Mouse (Mus musculus) CH12.LX (cell line): Measurements from ENCODE around the gene Mycbp. TPM values are rescaled to one million over a fixed set of nuclear protein-coding genes. Genes with fewer than 3 reads are reported as not detected.

Source experiments
- DNase-seq: peaks from one replicate; pipeline ENCODE4 v3.0.0-alpha.2; 2013; ENCODE audit errors: extremely low read depth
- H3K27ac ChIP-seq: 2 replicates; pipeline ENCODE4 v1.5.1; 2012; ENCODE audit warnings: low read depth, mild to moderate bottlenecking, control low read depth, moderate library complexity; ENCODE audit not compliant: insufficient read depth
- H3K27me3 ChIP-seq: replicated peaks from 2 replicates; pipeline ENCODE3; 2012; ENCODE audit warnings: inconsistent platforms
- H3K36me3 ChIP-seq, 2 experiments: replicated peaks in 1 of 2; 2 replicates each; pipeline versions ENCODE3 to v1.6.1; 2012; ENCODE audit warnings: inconsistent platforms in 1 of 2, low read length in 1 of 2, mild to moderate bottlenecking in 1 of 2, mixed read lengths in 1 of 2, moderate library complexity in 1 of 2; ENCODE audit not compliant: control insufficient read depth in 1 of 2, insufficient read depth in 1 of 2
- H3K4me1 ChIP-seq, 2 experiments: 2 replicates each; pipeline ENCODE4 v1.6.1; 2012; ENCODE audit warnings: inconsistent platforms in 1 of 2, moderate library complexity in 1 of 2; ENCODE audit not compliant: insufficient read depth in 2 of 2, control insufficient read depth in 1 of 2
- H3K4me2 ChIP-seq: 2 replicates; pipeline ENCODE4 v1.6.1; 2012; ENCODE audit warnings: low read depth, mild to moderate bottlenecking, control low read depth; ENCODE audit not compliant: poor library complexity, insufficient read depth, severe bottlenecking
- H3K4me3 ChIP-seq, 3 experiments: fragments of 150-350 bp in 1 of 3; sonication (generic) in 1 of 3; replicated peaks in 1 of 3; 2 replicates each; pipeline versions ENCODE3 to v1.5.1; 2011 to 2012; ENCODE audit warnings: low read depth in 2 of 3, low read length in 2 of 3, mild to moderate bottlenecking in 2 of 3, moderate library complexity in 2 of 3, control low read depth in 1 of 3, improper control_type of control experiment in 1 of 3, inconsistent platforms in 1 of 3, mixed read lengths in 1 of 3; ENCODE audit not compliant: poor library complexity in 1 of 3
- H3K79me2 ChIP-seq: replicated peaks from 2 replicates; pipeline ENCODE4 v1.6.1; 2012; ENCODE audit warnings: mild to moderate bottlenecking, moderate library complexity; ENCODE audit not compliant: control insufficient read depth, poor library complexity, insufficient read depth, severe bottlenecking; ENCODE audit errors: extremely low read depth
- H3K9ac ChIP-seq: 2 replicates; pipeline ENCODE4 v1.6.1; 2012; ENCODE audit warnings: low read depth, mild to moderate bottlenecking, control low read depth, moderate library complexity; ENCODE audit not compliant: insufficient read depth
- H3K9me3 ChIP-seq: replicated peaks from 2 replicates; pipeline ENCODE3; 2012; ENCODE audit warnings: low read length, inconsistent platforms, mixed read lengths
- BHLHE40 ChIP-seq: IDR thresholded peaks from 2 replicates; pipeline ENCODE4 v1.6.1; 2011; ENCODE audit warnings: mild to moderate bottlenecking, low read depth, low read length, improper control_type of control experiment
- CTCF ChIP-seq, 2 experiments: IDR thresholded peaks in 1 of 2; conservative IDR thresholded peaks in 1 of 2; 2 replicates each; pipeline ENCODE4 v1.5.1; 2011 to 2012; ENCODE audit warnings: low read depth in 2 of 2, low read length in 2 of 2, improper control_type of control experiment in 1 of 2, inconsistent platforms in 1 of 2, mild to moderate bottlenecking in 1 of 2, moderate library complexity in 1 of 2
- E2F4 ChIP-seq: IDR thresholded peaks from 2 replicates; pipeline ENCODE4 v1.6.1; 2011; ENCODE audit warnings: low read depth, low read length, improper control_type of control experiment; ENCODE audit not compliant: insufficient replicate concordance
- EP300 ChIP-seq: IDR thresholded peaks from 2 replicates; pipeline ENCODE4 v1.6.1; 2011; ENCODE audit warnings: low read length, improper control_type of control experiment
- ETS1 ChIP-seq: conservative IDR thresholded peaks from 2 replicates; pipeline ENCODE4 v1.6.1; 2012; ENCODE audit warnings: low read depth, mild to moderate bottlenecking, inconsistent platforms, low read length, improper control_type of control experiment, moderate library complexity
- GABPA ChIP-seq: IDR thresholded peaks from 2 replicates; pipeline ENCODE4 v1.6.1; 2012; ENCODE audit warnings: low read depth, low read length, improper control_type of control experiment, inconsistent platforms; ENCODE audit not compliant: insufficient replicate concordance
- JUN ChIP-seq: IDR thresholded peaks from 2 replicates; pipeline ENCODE4 v1.6.1; 2011; ENCODE audit warnings: low read depth, mild to moderate bottlenecking, low read length, improper control_type of control experiment, moderate library complexity; ENCODE audit not compliant: insufficient read depth
- KAT2A ChIP-seq: IDR thresholded peaks from 2 replicates; pipeline ENCODE4 v1.6.1; 2012; ENCODE audit warnings: low read length, improper control_type of control experiment, inconsistent platforms; ENCODE audit not compliant: insufficient replicate concordance
- MAFK ChIP-seq: IDR thresholded peaks from 2 replicates; pipeline ENCODE4 v1.6.1; 2011; ENCODE audit warnings: low read length, improper control_type of control experiment; ENCODE audit not compliant: insufficient replicate concordance
- MAZ ChIP-seq: IDR thresholded peaks from 2 replicates; pipeline ENCODE4 v1.6.1; 2012; ENCODE audit warnings: low read depth, mild to moderate bottlenecking, inconsistent platforms, low read length, improper control_type of control experiment, moderate library complexity
- MEF2A ChIP-seq: IDR thresholded peaks from 2 replicates; pipeline ENCODE4 v1.6.1; 2014; ENCODE audit warnings: low read depth, mild to moderate bottlenecking, inconsistent platforms, low read length, improper control_type of control experiment, borderline replicate concordance
- MXI1 ChIP-seq: IDR thresholded peaks from 2 replicates; pipeline ENCODE4 v1.6.1; 2011; ENCODE audit warnings: mild to moderate bottlenecking, low read depth, low read length, improper control_type of control experiment
- NRF1 ChIP-seq: IDR thresholded peaks from 2 replicates; pipeline ENCODE4 v1.6.1; 2014; ENCODE audit warnings: low read depth, mild to moderate bottlenecking, inconsistent platforms, low read length, improper control_type of control experiment, moderate library complexity
- PAX5 ChIP-seq: IDR thresholded peaks from 2 replicates; pipeline ENCODE4 v1.6.1; 2012; ENCODE audit warnings: low read length, inconsistent platforms, mixed read lengths
- POLR2A ChIP-seq: IDR thresholded peaks from 2 replicates; pipeline ENCODE4 v1.6.1; 2011; ENCODE audit warnings: low read depth, mild to moderate bottlenecking, improper control_type of control experiment, low read length
- RAD21 ChIP-seq: IDR thresholded peaks from 2 replicates; pipeline ENCODE4 v1.6.1; 2011; ENCODE audit warnings: low read depth, mild to moderate bottlenecking, low read length, improper control_type of control experiment, moderate library complexity
- SIN3A ChIP-seq: IDR thresholded peaks from 2 replicates; pipeline ENCODE4 v1.6.1; 2012; ENCODE audit warnings: low read length, improper control_type of control experiment, inconsistent platforms
- TBP ChIP-seq: conservative IDR thresholded peaks from 2 replicates; pipeline ENCODE4 v1.6.1; 2011; ENCODE audit warnings: low read depth, low read length, improper control_type of control experiment
- ZMIZ1 ChIP-seq: IDR thresholded peaks from 2 replicates; pipeline ENCODE4 v1.6.1; 2012; ENCODE audit warnings: low read depth, mild to moderate bottlenecking, inconsistent platforms, low read length, improper control_type of control experiment
- ZNF384 ChIP-seq: IDR thresholded peaks from 2 replicates; pipeline ENCODE4 v1.6.1; 2012; ENCODE audit warnings: low read depth, low read length, improper control_type of control experiment, inconsistent platforms
- dilution Hi-C: fragments of 300-500 bp; cut with MboI; formaldehyde crosslinking; loops from 2 replicates; pipeline ENCODE4 v1.14.3; 2020; ENCODE audit warnings: low sequenced_read_pairs; ENCODE audit not compliant: extremely low pct_unique_long_range_greater_than_20kb, extremely low pct_ligation_motif_present
- in situ Hi-C: fragments of 300-500 bp; cut with MboI; formaldehyde crosslinking; loops from 3 replicates; pipeline ENCODE4 v1.14.3; 2019; ENCODE audit warnings: low sequenced_read_pairs, low pct_ligation_motif_present, low pct_unique_long_range_greater_than_20kb, mixed read lengths
- polyA plus RNA-seq: library from polyadenylated mRNA; unstranded; fragments of >175 nt; gene quantifications from 2 replicates; pipeline ENCODE4 v1.2.1, GENCODE M21; 2012; ENCODE audit warnings: low read depth; ENCODE audit not compliant: insufficient read length
- total RNA-seq, 2 experiments: library from RNA; depleted of rRNA; stranded (reverse); fragments of 300-350 nt in 1 of 2; fragments of >200 nt in 1 of 2; gene quantifications; 2 replicates each; pipeline ENCODE4 v1.2.3; 2012 to 2014

The Mycbp gene
- total and polyA plus RNA-seq, 3 experiments = 33.8 to 54.4 (median 46.9) TPM

- no peak overlapping the region for H3K9ac ChIP-seq
- H3K27ac ChIP-seq = no peak overlapping the region
- H3K9me3 ChIP-seq = peaks cover 2% of the 10 kb centered on the region
- no peak for DNase-seq
- H3K79me2 ChIP-seq = no peaks in the 10 kb centered on the region
- in situ Hi-C loops = no loop called here
- peaks cover 32% of the 10 kb centered on the region for H3K27me3 ChIP-seq
- H3K4me2 ChIP-seq = no peak overlapping the region
- TF ChIP-seq ZMIZ1 = no peak
- TF ChIP-seq MXI1 = no peak
- no peak for TF ChIP-seq TBP
- no peak for TF ChIP-seq JUN
- TF ChIP-seq CTCF (conservative IDR thresholded peaks at IDR 0.05 in 1 of 2, IDR thresholded peaks at IDR 0.05 in 1 of 2; ENCODE audit: low read depth in 2 of 2, low read length in 2 of 2) = no peak
- no peak for TF ChIP-seq MEF2A
- TF ChIP-seq GABPA = no peak
- no peak for TF ChIP-seq ZNF384
- TF ChIP-seq E2F4 = no peak
- no peak for TF ChIP-seq PAX5
- TF ChIP-seq MAFK = no peak
- TF ChIP-seq BHLHE40 = no peak
- TF ChIP-seq ETS1 = no peak
- no peak for TF ChIP-seq KAT2A
- no peak for TF ChIP-seq SIN3A
- TF ChIP-seq, all 38 proteins: peak for 0
- no peaks in the 10 kb centered on the region for H3K36me3 ChIP-seq
- no peaks in the 10 kb centered on the region for H3K4me1 ChIP-seq
- H3K4me3 ChIP-seq = no peak overlapping the region
- dilution Hi-C loops = no loop called here
Observed at GRCm38 (mm10) chr4:123860621-123861020, 44.0 kb upstream of the Mycbp start.

GRCm38 (mm10) chr4:123893726-123894125 lies 10.9 kb upstream of the Mycbp start:
- in situ Hi-C loops (no loop called here), dilution Hi-C loops (no loop called here)
- no peaks in the 10 kb centered on the region for H3K79me2 ChIP-seq
- no peak overlapping the region for H3K4me2 ChIP-seq
- H3K27ac ChIP-seq = no peak overlapping the region
- TF ChIP-seq EP300 = no peak
- TF ChIP-seq MAFK = no peak
- TF ChIP-seq POLR2A = no peak
- TF ChIP-seq RAD21 = no peak
- no peak for TF ChIP-seq NRF1
- no peak for TF ChIP-seq MAZ
- TF ChIP-seq MXI1 = no peak
- H3K4me3 ChIP-seq = no peak overlapping the region
- H3K9me3 ChIP-seq = no peaks in the 10 kb centered on the region
- peaks cover 11% of the 10 kb centered on the region for H3K27me3 ChIP-seq
- DNase-seq = no peak
- H3K36me3 ChIP-seq = no peaks in the 10 kb centered on the region
- H3K4me1 ChIP-seq = no peaks in the 10 kb centered on the region
- no peak overlapping the region for H3K9ac ChIP-seq
